Mouse (Mus musculus) thymus, adult 2 months (tissue): ENCODE measurements around the gene Tmem253. TPM values are rescaled to one million over a fixed set of nuclear protein-coding genes. Genes with fewer than 3 reads are reported as not detected.
"Not testable (repeated sequence)": the region's sequence is repeated elsewhere in the genome, so short reads cannot be mapped to it uniquely, and the experiment has no call there.

ENCODE experiments used
- DNase-seq: peaks from one replicate; pipeline ENCODE4 v3.0.0; 2021
- H3K27ac ChIP-seq: fragments of 200-500 bp; 2 replicates; pipeline ENCODE4 v1.5.1; 2012; ENCODE audit warnings: low read length, control low read depth; ENCODE audit not compliant: control insufficient read depth, insufficient read depth
- H3K27me3 ChIP-seq: fragments of 200-500 bp; 2 replicates; pipeline ENCODE4 v1.6.1; 2012; ENCODE audit warnings: mild to moderate bottlenecking, low read length, moderate library complexity, mixed read lengths; ENCODE audit not compliant: control insufficient read depth, insufficient read depth
- H3K36me3 ChIP-seq: fragments of 200-500 bp; 2 replicates; pipeline ENCODE4 v1.6.1; 2012; ENCODE audit warnings: mild to moderate bottlenecking, low read length, moderate library complexity; ENCODE audit not compliant: control insufficient read depth, insufficient read depth
- H3K4me1 ChIP-seq: fragments of 200-500 bp; replicated peaks from 2 replicates; pipeline ENCODE4 v1.6.1; 2012; ENCODE audit warnings: low read length; ENCODE audit not compliant: control insufficient read depth, insufficient read depth
- H3K4me3 ChIP-seq: fragments of 200-500 bp; 2 replicates; pipeline ENCODE4 v1.5.1; 2012; ENCODE audit warnings: mild to moderate bottlenecking, low read length, control low read depth, moderate library complexity; ENCODE audit not compliant: control insufficient read depth, insufficient read depth
- CTCF ChIP-seq: fragments of 200-500 bp; IDR thresholded peaks from 2 replicates; pipeline ENCODE4 v1.5.1; 2012; ENCODE audit warnings: mild to moderate bottlenecking, control low read depth, low read length, moderate library complexity, borderline replicate concordance; ENCODE audit not compliant: control insufficient read depth, poor library complexity, insufficient read depth; ENCODE audit errors: extremely low read depth
- POLR2A ChIP-seq: fragments of 200-500 bp; IDR thresholded peaks from 2 replicates; pipeline ENCODE4 v1.6.1; 2012; ENCODE audit warnings: mild to moderate bottlenecking, low read length, control low read depth, moderate library complexity; ENCODE audit not compliant: control insufficient read depth, poor library complexity, insufficient read depth; ENCODE audit errors: extremely low read depth
- WGBS: fragments of 180-500 bp; shearing (Covaris S2); methylation state at CpG from one replicate; pipeline ENCODE4 v1.1.7; 2018; 5-methylcytosine and 5-hydroxymethylcytosine counted together
- polyA plus RNA-seq: library from polyadenylated mRNA; depleted of rRNA; stranded (reverse); fragments of >200 nt; gene quantifications from 2 replicates; pipeline ENCODE4 v1.2.3, GENCODE M21; 2012

Tmem253 gene
- polyA plus RNA-seq, 1 experiment: 2.9 TPM

GRCm38 (mm10) chr14:52035926-52036325, 20.5 kb downstream of the Tmem253 start:
- no peak overlapping the region for H3K4me3 ChIP-seq
- 97% methylated on average over 6 of the region's 6 CpGs for WGBS
- DNase-seq: no peak
- no peaks in the 10 kb centered on the region for H3K27me3 ChIP-seq
- no peaks in the 10 kb centered on the region for H3K36me3 ChIP-seq
- no peak overlapping the region for H3K27ac ChIP-seq
- H3K4me1 ChIP-seq: no peaks in the 10 kb centered on the region
- no peak for TF ChIP-seq POLR2A
- no peak for TF ChIP-seq CTCF

GRCm38 (mm10) chr14:52039332-52039731, 23.9 kb downstream of the Tmem253 start:
- WGBS: 91% methylated on average over 5 of the region's 5 CpGs
- H3K27me3 ChIP-seq: no peaks in the 10 kb centered on the region
- H3K4me1 ChIP-seq: no peaks in the 10 kb centered on the region
- H3K4me3 ChIP-seq: no peak overlapping the region
- H3K36me3 ChIP-seq: no peaks in the 10 kb centered on the region
- TF ChIP-seq CTCF (no peak), POLR2A (no peak)
- no peak overlapping the region for H3K27ac ChIP-seq
- no peak for DNase-seq

GRCm38 (mm10) chr14:52042359-52042758, 26.9 kb downstream of the Tmem253 start, which contains the start of gene Olfr221:
Gene Olfr221, minus strand, starts transcription at chr14:52042459.
- WGBS: 16% methylated on average over 3 of the region's 3 CpGs
- H3K36me3 ChIP-seq, H3K27ac ChIP-seq, H3K4me1 ChIP-seq, H3K27me3 ChIP-seq, DNase-seq, H3K4me3 ChIP-seq: not testable (repeated sequence)

- DNase-seq: no peak
Measured at GRCm38 (mm10) chr14:52043446-52043845, 28.0 kb downstream of the Tmem253 start.

GRCm38 (mm10) chr14:52044901-52045678, 29.6 kb downstream of the Tmem253 start:
- no peak overlapping the region for H3K4me3 ChIP-seq
- DNase-seq: peak; percentile 60
- H3K36me3 ChIP-seq: no peaks in the 10 kb centered on the region
- TF ChIP-seq POLR2A: no peak
- no peak for TF ChIP-seq CTCF
- no peaks in the 10 kb centered on the region for H3K27me3 ChIP-seq
- H3K27ac ChIP-seq: no peak overlapping the region
- 7% methylated on average over 8 of the region's 8 CpGs for WGBS
- H3K4me1 ChIP-seq: no peaks in the 10 kb centered on the region

More at GRCm38 (mm10) chr14:52043446-52043845, 28.0 kb downstream of the Tmem253 start:
- TF ChIP-seq CTCF (no peak), POLR2A (no peak)
- 78% methylated on average over 6 of the region's 6 CpGs for WGBS
- Histone ChIP-seq H3K27me3 (no peaks in the 10 kb centered on the region), H3K36me3 (no peaks in the 10 kb centered on the region), H3K4me3 (no peak overlapping the region), H3K4me1 (no peaks in the 10 kb centered on the region), H3K27ac (no peak overlapping the region)

- H3K4me1 ChIP-seq: no peaks in the 10 kb centered on the region
- H3K27me3 ChIP-seq: no peaks in the 10 kb centered on the region
- WGBS: 92% methylated on average over 9 of the region's 9 CpGs
- H3K27ac ChIP-seq: no peak overlapping the region
- no peak overlapping the region for H3K4me3 ChIP-seq
- DNase-seq: no peak
- H3K36me3 ChIP-seq: no peaks in the 10 kb centered on the region
- TF ChIP-seq POLR2A (no peak), CTCF (no peak)
Measured at GRCm38 (mm10) chr14:52045966-52046565, 30.6 kb downstream of the Tmem253 start.

- H3K27me3 ChIP-seq, H3K4me1 ChIP-seq, H3K27ac ChIP-seq, H3K4me3 ChIP-seq, H3K36me3 ChIP-seq, DNase-seq: not testable (repeated sequence)
- 76% methylated on average over 3 of the region's 3 CpGs for WGBS
Measured at GRCm38 (mm10) chr14:52052720-52053119, 37.3 kb downstream of the Tmem253 start.
